Mouse (Mus musculus) cerebellum, adult 2 months (tissue): ENCODE measurements around the gene Pmepa1.

ENCODE experiments used
- CTCF ChIP-seq: fragments of 200-500 bp; IDR thresholded peaks from 2 replicates; pipeline ENCODE4 v1.5.1; 2011; ENCODE audit warnings: low read depth, mild to moderate bottlenecking, control low read depth, low read length, moderate library complexity, borderline replicate concordance; ENCODE audit not compliant: insufficient read depth
- POLR2A ChIP-seq: fragments of 200-500 bp; IDR thresholded peaks from 2 replicates; pipeline ENCODE4 v1.6.1; 2011; ENCODE audit warnings: low read length, control low read depth, borderline replicate concordance; ENCODE audit not compliant: insufficient read depth

GRCm38 (mm10) chr2:173248822-173249221, 27.5 kb downstream of the Pmepa1 start:
- TF ChIP-seq POLR2A, result no peak
- no peak for TF ChIP-seq CTCF
